Mouse (Mus musculus): Measurements from ENCODE around the gene Gsta3. TPM values are rescaled to one million over a fixed set of nuclear protein-coding genes. Genes with fewer than 3 reads are reported as not detected.
A peak's percentile ranks its signal among the peaks of the same experiment; 100 is the strongest.
"Not testable (repeated sequence)": the region's sequence is repeated elsewhere in the genome, so short reads cannot be mapped to it uniquely, and the experiment has no call there.

The Gsta3 gene
- total RNA-seq, 1 experiment = 11.7 TPM

- H3K4me1 ChIP-seq (ENCODE audit: control insufficient read depth in 2 of 2, insufficient read depth in 2 of 2, low read length in 2 of 2, poor library complexity in 1 of 2) = no peaks in the 10 kb centered on the region
- TF ChIP-seq HCFC1 (IDR thresholded peaks at IDR 0.05; ENCODE audit: borderline replicate concordance, insufficient read depth, low read length) (no peak), ZC3H11A (IDR thresholded peaks at IDR 0.05; ENCODE audit: borderline replicate concordance, low read depth, low read length) (peak; percentile 81)
- H3K4me3 ChIP-seq (ENCODE audit: insufficient read depth in 1 of 2, low read depth in 1 of 2, low read length in 2 of 2, poor library complexity in 1 of 2, severe bottlenecking in 1 of 2) = peak within 1 kb of the TSS; percentile 67 to 83
- H3K9me3 ChIP-seq (ENCODE audit: control insufficient read depth, insufficient read depth, low read depth, low read length) = no peaks in the 10 kb centered on the region
- no peaks in the 10 kb centered on the region for H3K36me3 ChIP-seq (ENCODE audit: control insufficient read depth, insufficient read depth, low read length, poor library complexity, severe bottlenecking)
- in situ Hi-C loops (cut with MboI; ENCODE audit: low sequenced_read_pairs in 2 of 2, unreplicated experiment in 2 of 2) = no loop called here
- H3K27ac ChIP-seq (ENCODE audit: insufficient read depth, low read depth, low read length, poor library complexity, severe bottlenecking) = no peak within 1 kb of the TSS; the same call in 1 of the 2 replicates
- DNase-seq (ENCODE audit: low read depth, low spot score) = peak; percentile 72
- peak within 1 kb of the TSS; percentile 79 for H3K9ac ChIP-seq (ENCODE audit: insufficient read depth, low read depth, low read length, poor library complexity, severe bottlenecking)
These were observed 21.9 kb upstream of the Gsta3 start, which contains the start of gene Tmem14a for GRCm38 (mm10) chr1:21218489-21218919. Gene Tmem14a (plus strand): TSS chr1:21218575.

DNA sequence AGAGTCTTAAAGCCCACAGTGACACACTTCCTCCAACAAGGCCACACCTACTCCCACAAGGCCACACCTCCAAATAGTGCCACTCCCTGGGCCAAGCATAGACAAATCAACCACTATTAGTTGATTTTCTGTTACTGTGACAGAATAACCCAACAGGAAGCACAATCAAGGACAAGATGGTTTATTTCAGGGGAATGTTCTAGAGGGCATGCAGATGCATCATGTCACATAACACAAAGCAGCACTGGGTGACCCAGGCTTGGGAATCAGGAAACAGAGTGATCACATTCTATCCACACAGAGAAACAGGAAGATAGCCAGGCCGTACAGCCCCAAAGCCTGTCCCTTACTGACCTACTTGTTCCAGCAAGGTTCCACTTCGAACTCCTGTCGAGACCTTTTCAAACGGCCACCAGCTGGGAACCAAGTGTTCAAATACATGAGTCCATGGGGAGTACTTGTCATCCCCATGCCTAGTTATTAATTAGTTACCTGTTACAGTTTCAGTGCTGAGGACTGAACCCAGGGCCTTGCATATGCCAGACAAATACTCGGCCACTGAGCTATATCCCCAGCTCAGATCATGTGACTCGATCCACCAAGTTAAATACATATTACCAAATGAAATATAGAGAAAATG lies 12.5 kb upstream of the Gsta3 start:
- no peaks in the 10 kb centered on the region for H3K9me3 ChIP-seq (ENCODE audit: control insufficient read depth, insufficient read depth, low read depth, low read length)
- H3K27ac ChIP-seq (ENCODE audit: insufficient read depth, low read depth, low read length, poor library complexity, severe bottlenecking) = no peak overlapping the region
- H3K9ac ChIP-seq (ENCODE audit: insufficient read depth, low read depth, low read length, poor library complexity, severe bottlenecking) = no peak overlapping the region
- TF ChIP-seq ZNF384 (IDR thresholded peaks at IDR 0.05; ENCODE audit: low read depth, low read length) = no peak
- in situ Hi-C loops (cut with MboI; ENCODE audit: low sequenced_read_pairs in 2 of 2, unreplicated experiment in 2 of 2) = no loop called here
- H3K4me1 ChIP-seq (ENCODE audit: control insufficient read depth in 2 of 2, insufficient read depth in 2 of 2, low read length in 2 of 2, poor library complexity in 1 of 2) = peaks cover 7 to 11% of the 10 kb centered on the region in 2 experiments; a peak in 3 of 4 replicates
- H3K4me3 ChIP-seq (ENCODE audit: insufficient read depth in 1 of 2, low read depth in 1 of 2, low read length in 2 of 2, poor library complexity in 1 of 2, severe bottlenecking in 1 of 2) = no peak overlapping the region
- no peaks in the 10 kb centered on the region for H3K36me3 ChIP-seq (ENCODE audit: control insufficient read depth, insufficient read depth, low read length, poor library complexity, severe bottlenecking)
- DNase-seq (ENCODE audit: low read depth, low spot score) = no peak

GRCm38 (mm10) chr1:21228740-21229722 lies 11.4 kb upstream of the Gsta3 start:
- H3K9ac ChIP-seq (ENCODE audit: insufficient read depth, low read depth, low read length, poor library complexity, severe bottlenecking); H3K9me3 ChIP-seq (ENCODE audit: control insufficient read depth, insufficient read depth, low read depth, low read length); H3K4me3 ChIP-seq (ENCODE audit: insufficient read depth in 1 of 2, low read depth in 1 of 2, low read length in 2 of 2, poor library complexity in 1 of 2, severe bottlenecking in 1 of 2); H3K36me3 ChIP-seq (ENCODE audit: control insufficient read depth, insufficient read depth, low read length, poor library complexity, severe bottlenecking); in situ Hi-C loops (cut with MboI; ENCODE audit: low sequenced_read_pairs in 2 of 2, unreplicated experiment in 2 of 2); DNase-seq (ENCODE audit: low read depth, low spot score); H3K27ac ChIP-seq (ENCODE audit: insufficient read depth, low read depth, low read length, poor library complexity, severe bottlenecking): not testable (repeated sequence)
- peaks cover 7 to 11% of the 10 kb centered on the region in 2 experiments; a peak in 3 of 4 replicates for H3K4me1 ChIP-seq (ENCODE audit: control insufficient read depth in 2 of 2, insufficient read depth in 2 of 2, low read length in 2 of 2, poor library complexity in 1 of 2)

- no peak overlapping the region for H3K4me3 ChIP-seq (ENCODE audit: insufficient read depth in 1 of 2, low read depth in 1 of 2, low read length in 2 of 2, poor library complexity in 1 of 2, severe bottlenecking in 1 of 2)
- peaks cover 7 to 11% of the 10 kb centered on the region in 2 experiments; a peak in 3 of 4 replicates for H3K4me1 ChIP-seq (ENCODE audit: control insufficient read depth in 2 of 2, insufficient read depth in 2 of 2, low read length in 2 of 2, poor library complexity in 1 of 2)
- H3K36me3 ChIP-seq (ENCODE audit: control insufficient read depth, insufficient read depth, low read length, poor library complexity, severe bottlenecking) = no peaks in the 10 kb centered on the region
- no peaks in the 10 kb centered on the region for H3K9me3 ChIP-seq (ENCODE audit: control insufficient read depth, insufficient read depth, low read depth, low read length)
- H3K27ac ChIP-seq (ENCODE audit: insufficient read depth, low read depth, low read length, poor library complexity, severe bottlenecking) = no peak overlapping the region
- in situ Hi-C loops (cut with MboI; ENCODE audit: low sequenced_read_pairs in 2 of 2, unreplicated experiment in 2 of 2) = no loop called here
- no peak for TF ChIP-seq CHD2 (IDR thresholded peaks at IDR 0.05; ENCODE audit: low read depth, low read length)
- no peak for TF ChIP-seq ZC3H11A (IDR thresholded peaks at IDR 0.05; ENCODE audit: borderline replicate concordance, low read depth, low read length)
- TF ChIP-seq HCFC1 (IDR thresholded peaks at IDR 0.05; ENCODE audit: borderline replicate concordance, insufficient read depth, low read length) = no peak
- no peak overlapping the region for H3K9ac ChIP-seq (ENCODE audit: insufficient read depth, low read depth, low read length, poor library complexity, severe bottlenecking)
- DNase-seq (ENCODE audit: low read depth, low spot score) = no peak
These were observed 10.0 kb upstream of the Gsta3 start for GRCm38 (mm10) chr1:21230376-21230775.

All from ES-E14 (cell line).